Mouse (Mus musculus) liver, embryonic 15.5 days (tissue): ENCODE data around the gene Ptpn1. TPM values are rescaled to one million over a fixed set of nuclear protein-coding genes. Genes with fewer than 3 reads are reported as not detected.

Experiments used
- ATAC-seq: fragments of 200-750 bp; cut with Nextera tagmentation; 2 replicates; pipeline ENCODE4 v1.8.0; 2017; ENCODE audit warnings: moderate number of reproducible peaks, mild to moderate bottlenecking, moderate library complexity; ENCODE audit not compliant: insufficient read depth
- H3K27ac ChIP-seq: fragments of 300-500 bp; sonication (generic); replicated peaks from 2 replicates; pipeline ENCODE4 v1.5.1; 2015; ENCODE audit warnings: mild to moderate bottlenecking, inconsistent platforms
- H3K27me3 ChIP-seq: fragments of 300-500 bp; sonication (generic); 2 replicates; pipeline ENCODE4 v1.6.1; 2015; ENCODE audit warnings: mild to moderate bottlenecking, inconsistent platforms
- H3K36me3 ChIP-seq: fragments of 300-500 bp; sonication (generic); replicated peaks from 2 replicates; pipeline ENCODE4 v1.6.1; 2015; ENCODE audit warnings: moderate library complexity, mild to moderate bottlenecking, inconsistent platforms
- H3K4me1 ChIP-seq: fragments of 300-500 bp; sonication (generic); replicated peaks from 2 replicates; pipeline ENCODE4 v1.6.1; 2015; ENCODE audit warnings: inconsistent platforms
- H3K4me2 ChIP-seq: fragments of 300-500 bp; sonication (generic); 2 replicates; pipeline ENCODE4 v1.6.1; 2015; ENCODE audit warnings: moderate library complexity, mild to moderate bottlenecking, inconsistent platforms
- H3K4me3 ChIP-seq: fragments of 300-500 bp; sonication (generic); replicated peaks from 2 replicates; pipeline ENCODE4 v1.5.1; 2015; ENCODE audit warnings: mild to moderate bottlenecking, inconsistent platforms
- H3K9ac ChIP-seq: fragments of 300-500 bp; sonication (generic); 2 replicates; pipeline ENCODE4 v1.6.1; 2015; ENCODE audit warnings: moderate library complexity, mild to moderate bottlenecking, inconsistent platforms
- H3K9me3 ChIP-seq: fragments of 300-500 bp; sonication (generic); replicated peaks from 2 replicates; pipeline ENCODE4 v1.6.1; 2016; ENCODE audit warnings: inconsistent platforms
- WGBS: fragments of 180-500 bp; shearing (Covaris S2); methylation state at CpG from one replicate; pipeline ENCODE4 v1.1.7; 2015; ENCODE audit warnings: mixed read lengths; ENCODE audit not compliant: insufficient replicate concordance; 5-methylcytosine and 5-hydroxymethylcytosine counted together
- polyA plus RNA-seq: library from polyadenylated mRNA; unstranded; fragments of >200 nt; fragmentation: Nextera tagmentation; extraction: Ambion mirVana; gene quantifications from 2 replicates; pipeline ENCODE4 v1.2.1, GENCODE M21; 2015

Ptpn1 gene
- polyA plus RNA-seq, 1 experiment from 2014 or later = 31.1 TPM

DNA sequence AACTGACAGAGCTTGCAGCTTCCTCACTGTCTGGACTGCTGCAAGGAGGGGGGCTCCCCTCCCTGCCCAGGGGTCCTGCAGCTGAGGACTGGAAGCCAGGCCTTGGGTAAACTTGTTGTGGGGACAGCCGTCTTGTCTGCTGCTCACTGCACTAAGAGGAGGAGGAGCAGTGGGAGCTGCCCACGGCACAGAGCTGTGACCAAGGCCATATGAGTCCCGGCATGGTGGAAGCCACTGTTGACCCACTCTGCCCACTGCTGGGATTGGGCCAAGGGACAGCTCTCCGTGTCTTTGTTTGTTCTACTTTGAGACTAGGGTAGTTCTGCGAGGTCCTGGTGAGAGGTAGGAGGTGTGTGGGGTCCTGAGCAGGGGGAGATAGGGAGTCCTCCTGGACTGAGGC lies 40.3 kb downstream of the Ptpn1 start:
- no peak overlapping the region for H3K4me3 ChIP-seq
- H3K4me2 ChIP-seq = no peak overlapping the region
- no peak overlapping the region for H3K27ac ChIP-seq
- no peaks in the 10 kb centered on the region for H3K9me3 ChIP-seq
- 57% methylated on average over 5 of the region's 5 CpGs for WGBS
- H3K9ac ChIP-seq = no peak overlapping the region
- no peaks in the 10 kb centered on the region for H3K27me3 ChIP-seq
- H3K36me3 ChIP-seq = peaks cover 83% of the 10 kb centered on the region
- ATAC-seq = no peak
- peaks cover 27% of the 10 kb centered on the region for H3K4me1 ChIP-seq

DNA sequence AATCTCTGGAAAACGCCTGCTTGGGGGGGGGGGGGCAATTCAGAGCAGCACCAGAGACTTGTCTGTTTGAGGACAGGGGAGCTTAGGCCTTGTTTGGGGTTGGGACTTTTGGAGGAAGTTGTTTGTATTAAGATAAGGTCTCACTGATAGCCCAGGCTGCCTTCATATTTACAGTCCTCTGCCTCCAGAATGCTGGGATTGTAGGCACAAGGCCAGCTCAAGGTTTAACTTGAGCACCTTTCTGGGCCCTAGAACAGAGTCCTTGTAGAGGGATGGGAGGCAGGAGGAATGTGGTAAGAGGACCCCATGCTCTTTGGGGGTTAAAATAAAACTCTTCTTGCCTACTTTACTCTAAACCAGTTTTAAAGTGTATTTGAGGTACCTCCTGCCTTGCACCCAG lies 41.0 kb downstream of the Ptpn1 start:
- no peak overlapping the region for H3K27ac ChIP-seq
- WGBS = 15% methylated on average over 1 of the region's 1 CpGs
- H3K4me3 ChIP-seq = no peak overlapping the region
- H3K9ac ChIP-seq = no peak overlapping the region
- no peak overlapping the region for H3K4me2 ChIP-seq
- no peaks in the 10 kb centered on the region for H3K27me3 ChIP-seq
- H3K4me1 ChIP-seq = peaks cover 27% of the 10 kb centered on the region
- peaks cover 83% of the 10 kb centered on the region for H3K36me3 ChIP-seq
- H3K9me3 ChIP-seq = no peaks in the 10 kb centered on the region
- no peak for ATAC-seq

DNA sequence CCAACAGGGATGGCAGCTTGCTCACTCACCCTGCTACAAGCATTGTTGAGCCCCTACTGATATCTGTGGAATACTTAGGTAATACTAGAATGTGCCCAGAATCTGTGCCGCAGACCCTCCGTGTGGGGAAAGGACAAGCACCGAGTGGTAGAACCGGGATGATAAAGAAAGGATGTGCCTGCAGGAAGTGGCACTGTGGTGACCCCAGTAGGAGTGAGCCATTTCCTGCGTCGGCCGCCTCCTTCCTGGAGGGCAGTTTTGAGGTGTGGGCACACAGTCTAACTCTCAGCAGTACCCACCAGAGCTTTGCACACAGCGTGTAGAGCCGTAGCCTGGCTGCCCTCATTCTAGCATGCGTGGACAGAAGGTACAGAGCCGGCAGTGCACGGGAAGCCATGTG lies 43.9 kb downstream of the Ptpn1 start:
- WGBS = 43% methylated on average over 12 of the region's 12 CpGs
- H3K4me1 ChIP-seq = peaks cover 45% of the 10 kb centered on the region
- H3K27ac ChIP-seq = no peak overlapping the region
- H3K9me3 ChIP-seq = no peaks in the 10 kb centered on the region
- no peak overlapping the region for H3K4me2 ChIP-seq
- no peaks in the 10 kb centered on the region for H3K27me3 ChIP-seq
- no peak for ATAC-seq
- no peak overlapping the region for H3K4me3 ChIP-seq
- H3K36me3 ChIP-seq = peaks cover 68% of the 10 kb centered on the region
- no peak overlapping the region for H3K9ac ChIP-seq

DNA sequence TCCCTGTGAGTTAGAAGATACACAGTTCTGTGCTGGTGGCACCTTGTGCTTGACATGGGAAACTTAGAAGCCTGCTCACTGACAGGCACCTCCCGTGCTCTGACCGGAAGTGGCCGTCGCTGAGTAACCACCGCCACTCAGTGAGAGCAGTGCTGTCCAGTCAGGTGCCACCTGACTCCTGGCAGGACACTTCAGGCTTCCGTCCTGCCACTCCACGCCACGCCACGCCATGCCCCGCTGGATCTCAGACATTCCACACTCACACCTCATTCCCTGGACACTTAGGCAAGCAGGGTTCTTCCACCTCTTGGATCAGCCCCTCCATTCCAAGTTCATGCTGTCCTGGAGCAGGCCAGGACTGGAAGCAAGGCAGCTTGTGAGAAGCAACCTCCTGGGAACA lies 46.4 kb downstream of the Ptpn1 start:
- peak overlapping the region; percentile 49 for H3K27ac ChIP-seq
- whole genome bisulfite sequencing = 82% methylated on average over 10 of the region's 10 CpGs
- peaks cover 53% of the 10 kb centered on the region for H3K36me3 ChIP-seq
- no peak overlapping the region for H3K4me2 ChIP-seq
- ATAC-seq = no peak
- H3K9ac ChIP-seq = no peak overlapping the region
- H3K9me3 ChIP-seq = no peaks in the 10 kb centered on the region
- H3K27me3 ChIP-seq = no peaks in the 10 kb centered on the region
- no peak overlapping the region for H3K4me3 ChIP-seq
- peaks cover 45% of the 10 kb centered on the region for H3K4me1 ChIP-seq

DNA sequence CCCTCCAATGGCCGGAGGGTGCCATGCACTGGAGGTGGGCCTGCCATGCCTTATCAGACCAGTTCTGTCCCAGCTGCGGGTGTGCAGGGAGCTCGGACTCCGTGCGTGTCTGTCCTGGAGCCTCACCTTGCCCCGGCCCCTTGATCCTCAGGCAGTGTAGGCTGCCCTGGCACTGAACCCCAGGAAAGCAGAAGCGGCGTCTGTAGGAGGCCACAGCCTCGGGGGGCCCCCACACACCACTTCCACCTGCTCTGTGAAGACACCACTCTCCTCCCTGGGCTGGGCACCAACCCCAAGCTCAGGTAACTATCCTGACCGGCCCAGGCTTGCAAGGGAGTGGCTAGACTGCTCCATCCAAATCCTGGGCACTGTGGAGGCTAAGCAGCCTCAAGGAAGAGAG lies 48.5 kb downstream of the Ptpn1 start:
- no peaks in the 10 kb centered on the region for H3K9me3 ChIP-seq
- no peak overlapping the region for H3K27ac ChIP-seq
- H3K4me2 ChIP-seq = no peak overlapping the region
- H3K4me3 ChIP-seq = no peak overlapping the region
- peaks cover 32% of the 10 kb centered on the region for H3K36me3 ChIP-seq
- ATAC-seq = no peak
- peaks cover 42% of the 10 kb centered on the region for H3K4me1 ChIP-seq
- WGBS = 65% methylated on average over 10 of the region's 10 CpGs
- no peak overlapping the region for H3K9ac ChIP-seq
- no peaks in the 10 kb centered on the region for H3K27me3 ChIP-seq

DNA sequence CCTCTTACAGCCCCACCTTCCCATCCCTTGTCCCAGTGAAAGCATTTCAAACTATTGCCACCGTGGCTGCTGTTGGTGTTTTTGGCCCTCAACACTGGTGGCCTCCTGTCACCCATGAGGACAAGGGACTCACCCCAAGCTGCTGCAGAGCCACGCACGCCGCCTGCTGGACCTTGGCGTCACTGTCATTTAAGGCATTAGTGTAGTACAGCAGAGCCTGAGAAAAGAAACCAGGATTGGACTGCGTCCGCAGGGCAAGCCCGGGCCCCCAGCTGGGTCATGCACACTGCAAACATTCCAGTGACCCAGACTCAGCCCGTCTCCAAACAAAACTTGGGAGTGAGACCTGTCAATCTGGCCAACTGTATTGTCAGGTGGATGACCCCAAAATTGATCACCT lies 50.8 kb downstream of the Ptpn1 start:
- Histone ChIP-seq H3K27me3 (no peaks in the 10 kb centered on the region), H3K9ac (no peak overlapping the region), H3K27ac (peak overlapping the region; percentile 33; the same call in 1 of the 2 replicates), H3K9me3 (no peaks in the 10 kb centered on the region), H3K4me1 (peaks cover 49% of the 10 kb centered on the region), H3K36me3 (peaks cover 12% of the 10 kb centered on the region), H3K4me2 (no peak overlapping the region), H3K4me3 (no peak overlapping the region)
- 54% methylated on average over 9 of the region's 9 CpGs for WGBS
- ATAC-seq = peak; percentile 69

DNA sequence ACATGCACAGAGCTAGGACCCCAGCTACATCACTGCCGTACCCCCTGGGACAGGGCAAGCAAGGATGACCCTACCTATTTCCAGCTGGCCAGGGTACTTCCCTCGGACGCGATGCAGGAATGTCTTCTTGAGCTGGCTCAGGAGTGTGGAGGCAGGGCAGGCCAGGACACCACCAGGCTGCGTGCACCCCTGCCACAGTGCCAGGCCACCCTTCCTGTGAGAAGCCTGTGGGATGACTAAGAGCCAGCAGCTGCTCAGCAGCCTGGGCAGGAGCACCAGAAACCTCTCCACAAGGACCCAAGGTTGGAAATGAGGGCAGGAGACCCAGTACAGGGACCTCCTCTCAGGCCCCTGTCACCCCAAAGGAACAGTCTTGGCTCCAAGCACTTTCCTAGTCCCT lies 52.5 kb downstream of the Ptpn1 start:
- ATAC-seq = no peak
- no peaks in the 10 kb centered on the region for H3K9me3 ChIP-seq
- 69% methylated on average over 5 of the region's 5 CpGs for WGBS
- no peaks in the 10 kb centered on the region for H3K27me3 ChIP-seq
- H3K4me1 ChIP-seq = peaks cover 47% of the 10 kb centered on the region
- no peak overlapping the region for H3K4me3 ChIP-seq
- H3K9ac ChIP-seq = no peak overlapping the region
- no peak overlapping the region for H3K27ac ChIP-seq
- H3K36me3 ChIP-seq = 0 out of 2 replicates have a peak, but pooled peaks cover 3% of the 10 kb centered on the region
- no peak overlapping the region for H3K4me2 ChIP-seq

DNA sequence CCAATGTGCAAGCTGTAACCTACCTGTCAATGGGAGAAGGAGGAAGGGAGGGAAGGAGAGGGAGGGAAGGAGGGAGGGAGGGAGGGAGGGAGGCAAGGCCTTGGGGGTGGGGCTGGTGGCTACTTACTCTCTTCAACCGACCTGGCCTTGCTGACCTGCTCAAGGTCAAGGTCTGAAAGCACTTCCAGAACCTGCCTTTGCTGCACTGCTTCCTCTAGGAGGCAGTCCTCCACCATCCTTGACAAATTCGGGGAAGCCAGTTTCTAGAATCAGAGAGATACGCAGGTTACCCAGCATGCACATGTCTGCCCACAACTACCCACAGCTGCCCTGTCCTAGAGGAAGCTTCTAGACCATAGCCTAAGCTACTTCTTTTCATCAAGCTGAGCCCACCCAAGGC lies 53.1 kb downstream of the Ptpn1 start:
- Histone ChIP-seq H3K9ac (no peak overlapping the region), H3K36me3 (no peaks in the 10 kb centered on the region), H3K4me2 (no peak overlapping the region), H3K4me1 (peaks cover 41% of the 10 kb centered on the region), H3K27me3 (no peaks in the 10 kb centered on the region), H3K27ac (no peak overlapping the region), H3K9me3 (no peaks in the 10 kb centered on the region), H3K4me3 (no peak overlapping the region)
- WGBS = 37% methylated on average over 3 of the region's 3 CpGs
- ATAC-seq = no peak

DNA sequence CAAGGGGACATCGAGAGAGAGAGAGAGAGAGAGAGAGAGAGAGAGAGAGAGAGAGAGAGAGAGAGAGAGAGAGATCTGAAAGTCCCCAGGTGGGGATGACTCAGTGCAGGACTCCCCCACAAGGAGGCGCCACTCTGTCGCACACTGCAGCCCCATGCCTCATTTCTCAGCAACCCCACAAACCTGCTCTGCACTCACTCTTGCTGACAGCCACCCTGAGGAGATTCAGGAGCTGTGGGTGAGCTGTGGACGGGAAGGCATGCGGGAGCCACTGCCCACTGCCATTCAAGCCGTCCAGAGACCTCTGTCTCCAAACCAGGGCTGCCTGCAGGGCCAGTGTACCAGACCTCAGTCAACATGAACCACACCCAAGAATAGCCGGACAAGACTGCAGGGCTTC lies 54.9 kb downstream of the Ptpn1 start:
- Histone ChIP-seq H3K27me3 (no peaks in the 10 kb centered on the region), H3K27ac (no peak overlapping the region), H3K36me3 (no peaks in the 10 kb centered on the region), H3K4me2 (no peak overlapping the region), H3K9ac (no peak overlapping the region), H3K4me3 (no peak overlapping the region), H3K4me1 (peaks cover 30% of the 10 kb centered on the region), H3K9me3 (no peaks in the 10 kb centered on the region)
- ATAC-seq = no peak
- 17% methylated on average over 7 of the region's 7 CpGs for WGBS

DNA sequence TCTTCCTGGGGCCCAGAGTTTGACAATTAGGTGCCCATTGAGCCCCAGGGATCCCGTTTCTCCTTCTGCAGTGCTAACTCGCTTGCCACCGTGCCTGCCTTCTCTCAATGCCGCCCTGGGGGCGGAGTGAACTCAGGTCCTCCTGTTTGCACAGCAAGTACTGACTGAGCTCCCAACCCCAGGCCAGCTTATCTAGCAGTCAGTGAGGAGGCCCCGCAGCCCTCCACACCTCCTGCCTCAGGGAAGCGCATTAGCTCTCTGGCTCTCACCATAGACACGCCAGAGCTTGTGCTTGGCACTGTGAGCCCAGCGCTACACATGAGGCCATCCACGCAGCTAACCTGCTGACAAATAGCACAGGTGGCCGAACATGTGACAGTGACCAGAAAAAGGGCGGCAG lies 55.8 kb downstream of the Ptpn1 start:
- Histone ChIP-seq H3K4me3 (no peak overlapping the region), H3K27ac (no peak overlapping the region), H3K4me2 (no peak overlapping the region), H3K9ac (no peak overlapping the region), H3K9me3 (no peaks in the 10 kb centered on the region), H3K27me3 (no peaks in the 10 kb centered on the region), H3K4me1 (peaks cover 27% of the 10 kb centered on the region), H3K36me3 (no peaks in the 10 kb centered on the region)
- WGBS = 33% methylated on average over 12 of the region's 12 CpGs
- ATAC-seq = no peak

DNA sequence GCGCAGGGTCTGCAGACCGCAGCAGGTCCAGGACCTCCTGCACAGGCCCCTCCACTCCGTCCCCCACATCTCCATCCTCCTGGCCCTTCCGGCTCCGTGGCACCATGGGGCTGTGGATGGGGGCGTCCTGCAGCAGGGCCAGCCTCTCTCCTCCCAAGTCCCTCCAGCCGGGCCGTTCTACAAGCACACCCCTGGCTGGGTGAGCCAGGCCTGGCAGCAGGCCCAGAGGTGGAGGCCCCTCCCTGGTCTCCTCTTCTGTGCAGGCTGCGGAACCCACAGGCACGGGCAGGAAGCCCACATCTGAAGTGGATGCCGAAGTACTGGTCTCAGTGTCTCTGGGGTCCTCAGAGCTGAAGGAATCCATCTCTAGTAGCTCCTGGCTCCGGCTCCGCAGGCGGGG lies 57.5 kb downstream of the Ptpn1 start:
- WGBS = 71% methylated on average over 14 of the region's 14 CpGs
- Histone ChIP-seq H3K4me3 (no peak overlapping the region), H3K9ac (no peak overlapping the region), H3K27ac (no peak overlapping the region), H3K36me3 (no peaks in the 10 kb centered on the region), H3K4me2 (no peak overlapping the region), H3K4me1 (peaks cover 16% of the 10 kb centered on the region), H3K9me3 (no peaks in the 10 kb centered on the region), H3K27me3 (no peaks in the 10 kb centered on the region)
- ATAC-seq = no peak

DNA sequence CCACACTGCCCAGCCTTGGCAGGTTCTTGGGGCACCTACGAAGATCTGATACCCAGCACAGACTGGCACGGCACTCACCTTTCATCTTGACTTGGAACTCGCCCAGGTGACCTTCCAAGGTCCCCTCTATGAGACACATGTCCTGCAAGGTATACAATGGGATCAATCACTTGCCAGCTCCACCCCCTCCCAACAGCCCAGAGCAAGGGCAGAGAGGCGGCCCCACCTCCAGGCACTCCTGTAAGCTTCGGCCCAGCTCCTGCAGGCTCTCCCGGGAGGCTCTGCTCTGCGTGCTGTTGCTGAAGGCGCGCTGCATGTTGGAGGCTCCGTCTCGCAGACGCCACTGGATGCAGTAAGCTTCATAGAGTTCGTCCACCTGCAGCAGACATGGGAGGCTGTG lies 61.4 kb downstream of the Ptpn1 start:
- H3K36me3 ChIP-seq = no peaks in the 10 kb centered on the region
- H3K27ac ChIP-seq = no peak overlapping the region
- no peak overlapping the region for H3K4me2 ChIP-seq
- H3K9ac ChIP-seq = no peak overlapping the region
- H3K27me3 ChIP-seq = peaks cover 3% of the 10 kb centered on the region; the same call in 1 of the 2 replicates
- H3K4me1 ChIP-seq = 0 out of 2 replicates have a peak, but pooled peaks cover 1% of the 10 kb centered on the region
- no peaks in the 10 kb centered on the region for H3K9me3 ChIP-seq
- 61% methylated on average over 13 of the region's 13 CpGs for WGBS
- no peak overlapping the region for H3K4me3 ChIP-seq
- ATAC-seq = no peak
